In genomic region chr1:192191322-192191639, GRCm38 (mm10) we compare ENCODE assay signal across 8 mouse cellular contexts. TPM values are rescaled to one million over a fixed set of nuclear protein-coding genes. Genes with fewer than 3 reads are reported as not detected.
DNase-seq lines count a peak whose midpoint lies in the region; ATAC-seq lines count a peak whose summit lies in the region.

No protein-coding gene starts in this region.

- no peaks in the 10 kb centered on the region for H3K9me3 ChIP-seq in kidney, embryonic 15.5 days (replicated peaks)
- H3K9me3 ChIP-seq in forebrain, embryonic 10.5 days = no peaks in the 10 kb centered on the region
- no peaks in the 10 kb centered on the region for H3K9me3 ChIP-seq in limb, embryonic 11.5 days (ENCODE audit: control insufficient read depth, low read length)
- no peaks in the 10 kb centered on the region for H3K9me3 ChIP-seq in stomach, embryonic 15.5 days

- H3K9ac ChIP-seq in kidney, embryonic 15.5 days = peak overlapping the region; percentile 53; the same call in 1 of the 2 replicates
- no peak overlapping the region for H3K9ac ChIP-seq in limb, embryonic 11.5 days (ENCODE audit: low read length)
- H3K9ac ChIP-seq in stomach, embryonic 15.5 days = no peak overlapping the region

- no peak for ATAC-seq in kidney, embryonic 15.5 days (replicated peaks; ENCODE audit: low FRiP score)
- ATAC-seq in limb, embryonic 11.5 days (ENCODE audit: insufficient number of reproducible peaks, low FRiP score, low TSS enrichment, low read depth) = no peak
- ATAC-seq in stomach, embryonic 15.5 days (ENCODE audit: insufficient read depth, low FRiP score, low read depth) = no peak
- no peak for ATAC-seq in granulocyte monocyte progenitor cell, adult 5-6 weeks (replicated peaks; ENCODE audit: poor library complexity, severe bottlenecking)

- no peak for DNase-seq in kidney, postnatal 25 days
- DNase-seq in cerebellum, adult 11-12 months = peak; percentile 78
- DNase-seq in forebrain, embryonic 10.5 days (ENCODE audit: extremely low spot score, low spot score) = no peak
- peak; percentile 24 for DNase-seq in limb, embryonic 11.5 days (ENCODE audit: low spot score)
- DNase-seq in urinary bladder, adult 18-20 months (ENCODE audit: low spot score in 2 of 2) = no peak

- no peak overlapping the region for H3K27ac ChIP-seq in kidney, embryonic 15.5 days
- no peak overlapping the region for H3K27ac ChIP-seq in forebrain, embryonic 10.5 days
- no peak overlapping the region for H3K27ac ChIP-seq in limb, embryonic 11.5 days (replicated peaks; ENCODE audit: low read depth, low read length)
- H3K27ac ChIP-seq in stomach, embryonic 15.5 days = no peak overlapping the region

- H3K4me3 ChIP-seq in kidney, embryonic 15.5 days (replicated peaks) = peak overlapping the region; percentile 64
- H3K4me3 ChIP-seq in forebrain, embryonic 10.5 days = peak overlapping the region; percentile 63
- peak overlapping the region; percentile 31 for H3K4me3 ChIP-seq in limb, embryonic 11.5 days (ENCODE audit: low read depth, low read length)
- H3K4me3 ChIP-seq in stomach, embryonic 15.5 days (replicated peaks) = peak overlapping the region; percentile 60

- H3K27me3 ChIP-seq in kidney, embryonic 15.5 days = peaks cover 43% of the 10 kb centered on the region
- H3K27me3 ChIP-seq in forebrain, embryonic 10.5 days (ENCODE audit: poor library complexity, severe bottlenecking) = peaks cover 52% of the 10 kb centered on the region
- peaks cover 15% of the 10 kb centered on the region for H3K27me3 ChIP-seq in limb, embryonic 11.5 days (ENCODE audit: control insufficient read depth, insufficient read depth, low read length)
- peaks cover 20% of the 10 kb centered on the region for H3K27me3 ChIP-seq in stomach, embryonic 15.5 days (replicated peaks)

- WGBS in kidney, embryonic 15.5 days = 3% methylated on average over 13 of the region's 13 CpGs
- WGBS in forebrain, embryonic 10.5 days = 6% methylated on average over 13 of the region's 13 CpGs
- WGBS in limb, embryonic 11.5 days = 5% methylated on average over 13 of the region's 13 CpGs
- 7% methylated on average over 13 of the region's 13 CpGs for WGBS in stomach, embryonic 15.5 days

- peaks cover 15% of the 10 kb centered on the region for H3K4me1 ChIP-seq in kidney, embryonic 15.5 days
- peaks cover 13% of the 10 kb centered on the region for H3K4me1 ChIP-seq in forebrain, embryonic 10.5 days
- no peaks in the 10 kb centered on the region for H3K4me1 ChIP-seq in limb, embryonic 11.5 days (ENCODE audit: control insufficient read depth, insufficient read depth, low read length)
- peaks cover 8% of the 10 kb centered on the region; the same call in 1 of the 2 replicates for H3K4me1 ChIP-seq in stomach, embryonic 15.5 days

- H3K4me2 ChIP-seq in kidney, embryonic 15.5 days = peak overlapping the region; percentile 97
- peak overlapping the region; percentile 88 for H3K4me2 ChIP-seq in limb, embryonic 11.5 days (ENCODE audit: low read depth, severe bottlenecking)
- peak overlapping the region; percentile 93 for H3K4me2 ChIP-seq in stomach, embryonic 15.5 days

- H3K36me3 ChIP-seq in kidney, embryonic 15.5 days = no peaks in the 10 kb centered on the region
- H3K36me3 ChIP-seq in forebrain, embryonic 10.5 days (replicated peaks) = no peaks in the 10 kb centered on the region
- no peaks in the 10 kb centered on the region for H3K36me3 ChIP-seq in limb, embryonic 11.5 days (ENCODE audit: control insufficient read depth, insufficient read depth, low read length)
- H3K36me3 ChIP-seq in stomach, embryonic 15.5 days = no peaks in the 10 kb centered on the region

RNA-seq across cellular contexts. Expression of gene Kcnh1, which starts 0.7 kb away (rescaled TPM):
- polyA plus RNA-seq in kidney, embryonic 15.5 days (2015; fragmentation: Nextera tagmentation; extraction: Ambion mirVana) = 1.3 and 1.5 TPM in 2 replicates
- 0.14 and 0.15 TPM in 2 replicates for polyA plus RNA-seq in forebrain, embryonic 10.5 days (2016; fragmentation: Nextera tagmentation; extraction: Ambion mirVana)
- 0.03 and 0.14 TPM in 2 replicates for polyA plus RNA-seq in limb, embryonic 11.5 days (2014; fragmentation: Nextera tagmentation; extraction: Ambion mirVana)
- polyA plus RNA-seq in stomach, embryonic 15.5 days (2015; fragmentation: Nextera tagmentation; extraction: Ambion mirVana) = 0.89 and 1.1 TPM in 2 replicates
- total RNA-seq in granulocyte monocyte progenitor cell, adult 5-6 weeks (2014; fragmentation: Nextera tagmentation) = not detected in 2 replicates
- total RNA-seq in granulocyte monocyte progenitor cell, adult 5-6 weeks (2017) = not detected in 2 replicates

RNA-seq across cellular contexts. Expression of gene Rcor3, which starts 53.4 kb away (rescaled TPM):
- 24.8 and 25.4 TPM in 2 replicates for polyA plus RNA-seq in kidney, embryonic 15.5 days (2015; fragmentation: Nextera tagmentation; extraction: Ambion mirVana)
- polyA plus RNA-seq in forebrain, embryonic 10.5 days (2016; fragmentation: Nextera tagmentation; extraction: Ambion mirVana) = 14.2 and 14.7 TPM in 2 replicates
- 17.6 and 20.5 TPM in 2 replicates for polyA plus RNA-seq in limb, embryonic 11.5 days (2014; fragmentation: Nextera tagmentation; extraction: Ambion mirVana)
- polyA plus RNA-seq in stomach, embryonic 15.5 days (2015; fragmentation: Nextera tagmentation; extraction: Ambion mirVana) = 24.8 and 26.3 TPM in 2 replicates
- total RNA-seq in granulocyte monocyte progenitor cell, adult 5-6 weeks (2014; fragmentation: Nextera tagmentation) = 17.0 and 21.9 TPM in 2 replicates
- total RNA-seq in granulocyte monocyte progenitor cell, adult 5-6 weeks (2017) = 10.0 and 12.5 TPM in 2 replicates

Comparison
In these comparisons a context has a peak if more than half of its experiments do, and no peak if none do; other contexts are left out.
1. DNase-seq: peak in cerebellum, adult 11-12 months (single experiment) and limb, embryonic 11.5 days (single experiment); none in kidney, postnatal 25 days (0 of 2), forebrain, embryonic 10.5 days (single experiment) and urinary bladder, adult 18-20 months (0 of 2).
2. Peak in every context shown above with its lines, with median percentiles within 50 percentile points of each other: H3K4me2 ChIP-seq and H3K4me3 ChIP-seq.